Mouse (Mus musculus): ENCODE measurements around the gene Nap1l4. TPM values are rescaled to one million over a fixed set of nuclear protein-coding genes. Genes with fewer than 3 reads are reported as not detected.
"Not testable (repeated sequence)": the region's sequence is repeated elsewhere in the genome, so short reads cannot be mapped to it uniquely, and the experiment has no call there.

Gene Nap1l4
- polyA plus RNA-seq, 1 experiment from 2014 or later: 179 TPM

- Histone ChIP-seq H3K4me2 (ENCODE audit: low read length) (no peak overlapping the region), H3K36me3 (ENCODE audit: control insufficient read depth, insufficient read depth, low read length) (peaks cover 56% of the 10 kb centered on the region), H3K4me1 (ENCODE audit: control insufficient read depth, insufficient read depth, low read length) (no peaks in the 10 kb centered on the region), H3K9me3 (replicated peaks; ENCODE audit: control insufficient read depth, low read length) (no peaks in the 10 kb centered on the region), H3K4me3 (ENCODE audit: low read depth, low read length) (no peak overlapping the region), H3K27me3 (replicated peaks; ENCODE audit: control insufficient read depth, insufficient read depth, low read length) (no peaks in the 10 kb centered on the region), H3K9ac (ENCODE audit: low read length) (no peak overlapping the region), H3K27ac (ENCODE audit: low read depth, low read length) (no peak overlapping the region)
- no peak for ATAC-seq
- DNase-seq (ENCODE audit: low spot score): no peak
- WGBS: 90% methylated on average over 1 of the region's 1 CpGs
These were observed 10.2 kb downstream of the Nap1l4 start for GRCm38 (mm10) chr7:143538671-143539070.

GRCm38 (mm10) chr7:143538229-143538628 is 10.7 kb downstream of the Nap1l4 start:
- H3K27me3 ChIP-seq (replicated peaks; ENCODE audit: control insufficient read depth, insufficient read depth, low read length); H3K9ac ChIP-seq (ENCODE audit: low read length); H3K9me3 ChIP-seq (replicated peaks; ENCODE audit: control insufficient read depth, low read length); DNase-seq (ENCODE audit: low spot score); H3K27ac ChIP-seq (ENCODE audit: low read depth, low read length); H3K4me3 ChIP-seq (ENCODE audit: low read depth, low read length); ATAC-seq; H3K4me2 ChIP-seq (ENCODE audit: low read length); H3K4me1 ChIP-seq (ENCODE audit: control insufficient read depth, insufficient read depth, low read length): not testable (repeated sequence)
- H3K36me3 ChIP-seq (ENCODE audit: control insufficient read depth, insufficient read depth, low read length): peaks cover 61% of the 10 kb centered on the region
- 93% methylated on average over 6 of the region's 6 CpGs for WGBS

- Histone ChIP-seq H3K27me3 (replicated peaks; ENCODE audit: control insufficient read depth, insufficient read depth, low read length) (no peaks in the 10 kb centered on the region), H3K9ac (ENCODE audit: low read length) (no peak overlapping the region), H3K4me1 (ENCODE audit: control insufficient read depth, insufficient read depth, low read length) (no peaks in the 10 kb centered on the region), H3K4me3 (ENCODE audit: low read depth, low read length) (no peak overlapping the region), H3K27ac (ENCODE audit: low read depth, low read length) (no peak overlapping the region), H3K4me2 (ENCODE audit: low read length) (no peak overlapping the region), H3K9me3 (replicated peaks; ENCODE audit: control insufficient read depth, low read length) (no peaks in the 10 kb centered on the region), H3K36me3 (ENCODE audit: control insufficient read depth, insufficient read depth, low read length) (peaks cover 79% of the 10 kb centered on the region)
- WGBS: 95% methylated on average over 3 of the region's 3 CpGs
- DNase-seq (ENCODE audit: low spot score): no peak
- no peak for ATAC-seq
These were observed 12.7 kb downstream of the Nap1l4 start for GRCm38 (mm10) chr7:143536251-143536650.

DNA sequence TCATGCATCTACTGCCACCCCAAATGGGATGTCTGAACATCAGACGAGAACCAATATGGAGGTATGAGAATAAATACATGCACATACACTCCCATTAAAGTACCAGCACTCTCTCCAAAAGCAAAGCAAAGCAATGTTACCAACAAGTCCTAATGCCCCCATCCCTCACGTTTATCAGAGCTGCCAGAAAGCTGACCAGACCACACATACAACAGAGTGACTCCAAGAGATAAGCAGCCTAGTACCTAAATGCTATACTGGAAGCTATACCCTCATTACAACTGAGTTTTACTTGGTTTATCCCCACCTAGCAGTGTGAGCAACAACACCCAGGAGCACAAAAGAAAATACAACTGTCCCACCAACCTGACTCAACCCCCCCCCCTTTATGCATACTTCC is 15.6 kb downstream of the Nap1l4 start:
- Histone ChIP-seq H3K9ac (ENCODE audit: low read length) (no peak overlapping the region), H3K4me1 (ENCODE audit: control insufficient read depth, insufficient read depth, low read length) (no peaks in the 10 kb centered on the region), H3K27ac (ENCODE audit: low read depth, low read length) (no peak overlapping the region), H3K36me3 (ENCODE audit: control insufficient read depth, insufficient read depth, low read length) (peaks cover 94% of the 10 kb centered on the region), H3K27me3 (replicated peaks; ENCODE audit: control insufficient read depth, insufficient read depth, low read length) (no peaks in the 10 kb centered on the region), H3K4me3 (ENCODE audit: low read depth, low read length) (no peak overlapping the region), H3K9me3 (replicated peaks; ENCODE audit: control insufficient read depth, low read length) (no peaks in the 10 kb centered on the region), H3K4me2 (ENCODE audit: low read length) (no peak overlapping the region)
- no peak for DNase-seq (ENCODE audit: low spot score)
- 85% methylated on average over 2 of the region's 2 CpGs for WGBS
- no peak for ATAC-seq

- Histone ChIP-seq H3K4me2 (ENCODE audit: low read length) (no peak overlapping the region), H3K27ac (ENCODE audit: low read depth, low read length) (no peak overlapping the region), H3K9me3 (replicated peaks; ENCODE audit: control insufficient read depth, low read length) (no peaks in the 10 kb centered on the region), H3K9ac (ENCODE audit: low read length) (no peak overlapping the region), H3K4me1 (ENCODE audit: control insufficient read depth, insufficient read depth, low read length) (no peaks in the 10 kb centered on the region), H3K36me3 (ENCODE audit: control insufficient read depth, insufficient read depth, low read length) (peaks cover 94% of the 10 kb centered on the region), H3K27me3 (replicated peaks; ENCODE audit: control insufficient read depth, insufficient read depth, low read length) (no peaks in the 10 kb centered on the region), H3K4me3 (ENCODE audit: low read depth, low read length) (no peak overlapping the region)
- 91% methylated on average over 1 of the region's 1 CpGs for WGBS
- no peak for DNase-seq (ENCODE audit: low spot score)
- no peak for ATAC-seq
These were observed 16.5 kb downstream of the Nap1l4 start for GRCm38 (mm10) chr7:143532410-143532809.

DNA sequence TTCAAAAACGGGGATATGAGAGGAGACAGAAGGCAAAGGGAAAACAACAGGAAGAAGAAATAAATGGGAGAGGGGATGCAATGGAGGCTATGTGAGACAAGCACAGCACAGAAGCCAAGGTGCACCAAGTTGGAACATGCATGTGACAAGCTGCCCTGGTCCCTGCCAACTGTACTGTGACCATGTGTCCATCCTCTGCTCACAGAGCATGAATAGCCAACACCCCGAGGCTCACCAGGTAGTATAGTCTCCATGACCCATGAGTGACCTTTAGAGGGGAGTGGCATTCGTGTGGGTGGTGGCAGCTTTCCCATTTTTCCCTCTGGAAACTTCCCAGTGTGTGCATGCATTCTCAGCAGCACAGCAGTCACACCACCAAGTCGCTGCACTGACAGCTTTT is 29.6 kb downstream of the Nap1l4 start:
- Histone ChIP-seq H3K27me3 (replicated peaks; ENCODE audit: control insufficient read depth, insufficient read depth, low read length) (no peaks in the 10 kb centered on the region), H3K9me3 (replicated peaks; ENCODE audit: control insufficient read depth, low read length) (no peaks in the 10 kb centered on the region), H3K9ac (ENCODE audit: low read length) (no peak overlapping the region), H3K27ac (ENCODE audit: low read depth, low read length) (no peak overlapping the region), H3K4me1 (ENCODE audit: control insufficient read depth, insufficient read depth, low read length) (no peaks in the 10 kb centered on the region), H3K4me3 (ENCODE audit: low read depth, low read length) (no peak overlapping the region), H3K36me3 (ENCODE audit: control insufficient read depth, insufficient read depth, low read length) (peaks cover 100% of the 10 kb centered on the region), H3K4me2 (ENCODE audit: low read length) (no peak overlapping the region)
- ATAC-seq (no peak), DNase-seq (ENCODE audit: low spot score) (no peak)
- WGBS: 94% methylated on average over 4 of the region's 4 CpGs

DNA sequence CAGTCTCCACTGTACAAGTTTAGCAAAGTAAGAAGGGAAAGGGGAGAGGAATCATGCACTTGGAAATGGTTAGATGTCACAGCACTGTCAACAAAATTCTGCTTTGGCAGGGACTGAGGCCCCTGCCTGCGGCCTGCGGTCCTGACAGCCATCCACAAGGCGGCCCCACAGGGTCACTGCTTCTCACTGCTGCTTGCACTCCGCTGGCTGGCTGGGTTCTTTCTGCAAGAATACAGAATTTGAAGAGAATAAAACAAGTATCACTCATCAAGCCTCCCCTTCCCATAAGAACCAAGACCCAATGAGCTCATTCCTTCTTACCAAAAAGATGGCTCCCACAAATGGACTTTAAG is 34.5 kb downstream of the Nap1l4 start:
- ATAC-seq (no peak), DNase-seq (ENCODE audit: low spot score) (no peak)
- Histone ChIP-seq H3K27ac (ENCODE audit: low read depth, low read length) (no peak overlapping the region), H3K4me1 (ENCODE audit: control insufficient read depth, insufficient read depth, low read length) (no peaks in the 10 kb centered on the region), H3K9me3 (replicated peaks; ENCODE audit: control insufficient read depth, low read length) (no peaks in the 10 kb centered on the region), H3K36me3 (ENCODE audit: control insufficient read depth, insufficient read depth, low read length) (peaks cover 69% of the 10 kb centered on the region), H3K4me3 (ENCODE audit: low read depth, low read length) (no peak overlapping the region), H3K4me2 (ENCODE audit: low read length) (no peak overlapping the region), H3K9ac (ENCODE audit: low read length) (no peak overlapping the region), H3K27me3 (replicated peaks; ENCODE audit: control insufficient read depth, insufficient read depth, low read length) (no peaks in the 10 kb centered on the region)
- 96% methylated on average over 4 of the region's 4 CpGs for WGBS

GRCm38 (mm10) chr7:143513763-143514415 is 35.0 kb downstream of the Nap1l4 start:
- no peak overlapping the region for H3K27ac ChIP-seq (ENCODE audit: low read depth, low read length)
- H3K27me3 ChIP-seq (replicated peaks; ENCODE audit: control insufficient read depth, insufficient read depth, low read length): no peaks in the 10 kb centered on the region
- no peak overlapping the region for H3K9ac ChIP-seq (ENCODE audit: low read length)
- H3K36me3 ChIP-seq (ENCODE audit: control insufficient read depth, insufficient read depth, low read length): peaks cover 64% of the 10 kb centered on the region
- H3K9me3 ChIP-seq (replicated peaks; ENCODE audit: control insufficient read depth, low read length): no peaks in the 10 kb centered on the region
- no peak for ATAC-seq
- H3K4me3 ChIP-seq (ENCODE audit: low read depth, low read length): no peak overlapping the region
- H3K4me2 ChIP-seq (ENCODE audit: low read length): no peak overlapping the region
- no peaks in the 10 kb centered on the region for H3K4me1 ChIP-seq (ENCODE audit: control insufficient read depth, insufficient read depth, low read length)
- no peak for DNase-seq (ENCODE audit: low spot score)
- 98% methylated on average over 10 of the region's 10 CpGs for WGBS

DNA sequence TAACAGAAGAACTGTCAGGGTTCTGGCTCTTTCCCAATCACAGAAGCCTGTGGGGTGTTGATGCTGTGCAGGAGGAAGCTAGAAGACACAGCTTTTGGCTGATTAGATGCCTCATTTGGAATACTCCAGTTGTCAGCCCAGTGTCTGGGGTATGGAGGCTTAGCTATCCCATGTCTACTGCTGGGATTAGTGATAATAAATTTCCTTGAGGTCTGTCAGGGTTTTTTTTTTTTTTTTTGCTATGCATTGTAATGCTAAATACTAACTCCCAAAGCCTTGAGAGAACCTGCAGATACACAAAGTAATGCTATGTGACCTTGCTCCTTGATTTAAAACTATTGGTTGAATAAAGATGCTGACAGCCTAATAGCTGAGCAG is 37.6 kb downstream of the Nap1l4 start:
- no peak overlapping the region for H3K27ac ChIP-seq (ENCODE audit: low read depth, low read length)
- H3K9me3 ChIP-seq (replicated peaks; ENCODE audit: control insufficient read depth, low read length): no peaks in the 10 kb centered on the region
- H3K36me3 ChIP-seq (ENCODE audit: control insufficient read depth, insufficient read depth, low read length): peaks cover 38% of the 10 kb centered on the region
- ATAC-seq (no peak), DNase-seq (ENCODE audit: low spot score) (no peak)
- H3K4me1 ChIP-seq (ENCODE audit: control insufficient read depth, insufficient read depth, low read length): no peaks in the 10 kb centered on the region
- H3K27me3 ChIP-seq (replicated peaks; ENCODE audit: control insufficient read depth, insufficient read depth, low read length): no peaks in the 10 kb centered on the region
- no peak overlapping the region for H3K4me2 ChIP-seq (ENCODE audit: low read length)
- H3K4me3 ChIP-seq (ENCODE audit: low read depth, low read length): no peak overlapping the region
- no peak overlapping the region for H3K9ac ChIP-seq (ENCODE audit: low read length)
